Mouse (Mus musculus) cortical plate, adult 2 months (tissue): ENCODE data around the gene Vps13c.

Experiments
- CTCF ChIP-seq: fragments of 200-500 bp; IDR thresholded peaks from 2 replicates; pipeline ENCODE4 v1.5.1; 2011; ENCODE audit warnings: mild to moderate bottlenecking, control low read depth, low read length; ENCODE audit not compliant: insufficient read depth; ENCODE audit errors: extremely low read depth
- POLR2A ChIP-seq: fragments of 200-500 bp; IDR thresholded peaks from 2 replicates; pipeline ENCODE4 v1.6.1; 2011; ENCODE audit warnings: mild to moderate bottlenecking, low read length, control low read depth; ENCODE audit not compliant: insufficient read depth; ENCODE audit errors: extremely low read depth

GRCm38 (mm10) chr9:67831359-67832045, 8.7 kb upstream of the Vps13c start:
- TF ChIP-seq CTCF (no peak), POLR2A (no peak)
